Mouse (Mus musculus) megakaryocyte progenitor cell, adult 5-6 weeks (primary cell): ENCODE measurements around the gene Pigo. TPM values are rescaled to one million over a fixed set of nuclear protein-coding genes. Genes with fewer than 3 reads are reported as not detected.
A peak's percentile ranks its signal among the peaks of the same experiment; 100 is the strongest.

Experiments used
- ATAC-seq: replicated peaks from 2 replicates; pipeline ENCODE4 v1.8.0; 2016; ENCODE audit warnings: mild to moderate bottlenecking, moderate TSS enrichment, inconsistent platforms; ENCODE audit not compliant: poor library complexity
- total RNA-seq, 2 experiments: library from RNA; stranded (forward) in 1 of 2; stranded (reverse) in 1 of 2; fragments of 157-497, 149-512 nt in 1 of 2; fragments of 200-1000 nt in 1 of 2; gene quantifications; 2 replicates each; pipeline versions ENCODE4 v1.2.3 to v1.2.4; 2015 to 2017

The Pigo gene
- total RNA-seq (2015), result 8.6 and 13.2 TPM in 2 replicates
- total RNA-seq (2017), result 4.7 and 8.9 TPM in 2 replicates

DNA sequence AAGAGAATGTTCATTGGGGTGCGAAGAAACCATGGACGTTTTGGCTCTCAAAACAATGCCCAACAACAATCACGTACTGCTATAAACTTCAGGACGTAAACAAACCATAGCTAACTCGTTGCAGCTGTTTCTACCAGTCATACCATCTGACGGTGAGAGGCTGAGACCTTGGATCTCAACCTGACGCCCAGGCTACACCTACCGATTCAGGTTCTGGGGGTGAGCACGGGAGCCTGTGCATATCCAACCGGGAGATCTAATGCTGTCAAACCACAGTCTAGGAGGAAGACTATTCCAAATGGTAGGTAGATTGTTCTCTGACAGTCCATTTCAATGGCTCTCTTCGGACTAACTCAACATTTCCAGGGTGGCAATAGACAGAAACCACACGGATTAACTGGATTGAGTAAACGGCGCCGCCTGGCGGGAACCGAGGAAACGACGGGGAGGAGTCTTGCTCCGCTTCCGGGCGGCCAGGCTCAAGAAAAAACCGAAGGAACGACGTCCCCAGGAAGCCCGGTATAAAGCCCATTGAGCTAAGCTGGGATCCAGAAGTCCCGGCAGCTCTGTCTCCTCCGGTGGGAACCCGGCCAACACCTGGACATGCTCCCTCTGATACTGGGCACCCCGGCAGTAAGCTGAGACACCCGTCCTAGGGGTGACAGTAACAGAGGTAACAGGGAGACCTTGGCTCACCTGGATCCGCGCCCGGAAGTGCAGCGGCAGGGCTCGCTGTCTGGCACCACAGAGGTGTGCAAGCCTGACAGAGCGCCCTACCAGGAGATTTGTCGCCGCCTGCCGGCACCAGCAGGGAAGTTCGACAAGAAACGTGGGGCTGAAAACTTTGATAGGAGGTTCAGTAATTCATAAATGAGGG is at the start of gene Pigo:
Gene Pigo (minus strand): TSS at position 736 of the 877 bp plus-strand sequence.
- peak; percentile 92 for ATAC-seq

GRCm38 (mm10) chr4:43074923-43075322 is 49.3 kb upstream of the Pigo start:
- ATAC-seq, result no peak

GRCm38 (mm10) chr4:43065471-43065870 is 39.9 kb upstream of the Pigo start:
- no peak for ATAC-seq

DNA sequence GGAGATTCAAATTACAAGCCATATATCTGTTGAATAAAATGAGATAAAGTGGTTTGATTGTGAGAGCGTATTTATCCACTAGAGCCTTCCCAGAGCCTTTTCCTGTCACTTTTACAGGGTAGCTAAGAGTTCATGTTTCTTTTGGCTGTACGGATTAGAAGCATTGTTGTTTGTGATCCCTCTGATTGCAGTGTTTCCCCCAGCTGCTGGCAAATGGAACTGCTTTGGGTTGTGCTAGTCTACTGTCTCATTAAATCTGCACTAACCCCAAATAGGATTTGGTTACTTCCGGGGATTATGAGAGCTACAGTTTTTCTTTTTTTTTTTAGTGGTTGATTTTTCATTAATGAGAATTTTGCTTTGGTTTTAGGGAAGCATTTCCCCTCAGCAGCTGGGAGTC is 34.7 kb upstream of the Pigo start:
- ATAC-seq, result no peak

DNA sequence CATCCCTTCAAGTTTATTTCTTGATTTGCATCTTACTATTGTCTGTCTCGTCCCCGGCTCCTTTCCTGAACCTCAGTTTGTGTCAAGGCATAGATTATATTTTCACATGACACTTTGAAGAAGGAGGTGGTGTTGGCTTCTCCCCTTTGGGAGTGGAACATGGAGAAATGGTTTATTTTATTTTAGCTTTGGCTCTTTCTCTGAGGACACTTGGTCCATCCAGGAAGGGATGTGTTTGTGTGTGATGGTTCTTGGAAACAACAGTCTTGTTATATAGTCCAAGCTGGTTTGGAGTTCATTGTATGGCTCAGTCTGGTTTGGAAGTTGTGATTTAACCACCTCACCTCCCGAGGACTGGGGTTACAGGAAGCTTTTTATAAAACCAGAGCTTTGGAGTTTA is 34.1 kb upstream of the Pigo start:
- no peak for ATAC-seq

DNA sequence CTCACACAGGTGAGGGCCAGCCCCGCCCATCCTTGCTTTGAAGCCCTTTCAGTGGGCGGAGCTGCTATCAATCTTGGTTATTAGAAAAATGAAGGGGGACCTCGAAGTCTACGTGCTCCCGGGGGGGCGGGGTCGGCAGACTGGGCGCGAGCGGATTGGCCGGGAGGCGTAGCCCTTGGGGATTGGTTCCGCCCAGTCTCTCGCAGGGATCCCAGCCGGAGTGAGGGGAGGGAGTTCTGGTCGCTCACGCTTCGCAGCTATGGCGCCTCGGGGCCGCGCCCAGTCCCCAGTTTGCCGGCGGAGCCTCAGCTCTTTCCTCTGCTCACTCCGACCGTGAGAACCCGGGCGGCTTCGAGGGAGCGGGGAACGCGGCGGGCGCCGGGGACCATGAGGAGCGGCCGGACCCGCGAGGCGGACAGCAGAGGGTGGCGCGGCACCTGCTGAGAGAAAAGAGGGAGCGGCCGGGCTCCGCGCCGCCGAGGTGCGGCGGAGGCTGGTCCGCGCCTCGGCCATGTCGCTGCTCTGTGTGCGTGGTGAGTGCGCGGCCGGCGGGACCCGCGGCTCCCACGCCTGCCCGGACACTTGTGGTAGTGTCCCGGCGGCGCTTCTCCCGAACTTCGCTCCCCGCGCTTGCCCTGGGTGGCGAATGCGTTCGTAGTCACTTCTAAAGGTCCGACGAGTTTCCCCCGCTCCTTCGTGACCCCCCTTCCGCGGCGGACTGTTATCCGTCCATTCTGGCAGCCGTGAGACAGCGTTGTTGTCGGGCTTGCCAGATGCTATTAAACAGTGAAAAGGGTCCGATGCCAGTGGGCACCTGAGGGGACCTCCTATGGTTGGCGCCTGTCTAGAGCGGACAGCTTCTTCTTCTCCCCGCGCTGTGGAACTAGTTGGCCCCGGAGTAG is 33.4 kb upstream of the Pigo start, which contains the start of gene Unc13b:
Gene Unc13b (plus strand): TSS at position 201 of the 902 bp plus-strand sequence.
- ATAC-seq, result peak; percentile 99

DNA sequence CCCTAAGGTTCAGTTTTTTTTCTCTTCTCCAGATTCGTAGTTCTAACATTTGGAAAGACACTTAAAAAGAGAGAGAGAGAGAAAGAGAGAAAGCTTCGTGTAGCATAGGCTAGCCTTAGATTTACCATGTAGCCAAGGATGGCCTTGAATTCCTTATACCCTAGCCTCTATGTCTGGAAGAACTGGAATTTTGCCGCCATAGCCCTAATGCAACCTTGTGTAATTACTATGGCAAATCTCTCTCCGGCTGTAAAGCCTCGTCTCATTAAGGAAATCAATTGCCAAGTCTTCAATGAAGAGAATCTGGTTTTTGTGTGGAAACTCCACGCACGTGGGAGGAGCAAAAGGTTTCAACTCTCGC is 32.8 kb upstream of the Pigo start:
- no peak for ATAC-seq

- no peak for ATAC-seq
These were observed 32.0 kb upstream of the Pigo start for GRCm38 (mm10) chr4:43057654-43058053.

DNA sequence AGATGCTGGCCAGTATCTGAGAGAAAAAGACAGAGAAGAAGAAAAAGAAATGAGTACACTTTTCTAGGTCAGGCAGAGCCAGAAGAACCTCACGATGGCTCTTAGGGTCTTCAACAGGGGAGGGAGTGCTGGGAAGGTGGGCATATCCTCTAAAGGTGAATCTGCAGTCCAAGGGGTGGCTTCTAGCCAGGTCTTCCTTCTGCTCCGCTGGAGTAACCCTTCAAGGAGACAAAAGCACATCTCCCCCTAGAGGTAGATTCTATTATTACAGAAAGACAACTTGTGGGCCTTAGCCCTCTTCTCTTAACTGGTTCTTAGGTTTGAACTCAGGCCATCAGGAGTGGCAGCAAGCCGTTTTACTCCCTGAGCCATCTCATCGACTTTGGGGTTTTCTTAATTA is 27.0 kb upstream of the Pigo start:
- peak; percentile 93 for ATAC-seq

DNA sequence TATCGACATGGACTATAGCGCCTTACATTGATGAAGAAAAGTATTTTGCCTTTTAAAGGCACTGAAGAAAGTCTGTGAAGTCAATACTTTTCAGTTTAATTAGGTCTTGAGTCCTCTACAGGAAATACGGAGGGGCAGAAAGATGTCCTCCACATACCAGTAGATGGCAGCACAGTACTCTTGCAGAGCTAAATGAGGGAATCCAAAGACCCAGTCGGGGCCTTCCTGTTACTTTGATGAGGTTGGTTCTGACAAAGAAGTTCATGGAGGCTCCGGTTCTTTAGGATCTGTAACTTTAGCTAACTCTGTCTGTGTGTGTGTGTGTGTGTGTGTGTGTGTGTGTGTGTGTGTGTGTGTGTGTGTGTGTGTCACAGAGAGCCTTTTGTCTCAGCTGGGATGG is 21.6 kb upstream of the Pigo start:
- peak; percentile 50 for ATAC-seq

- no peak for ATAC-seq
These were observed 21.0 kb upstream of the Pigo start for GRCm38 (mm10) chr4:43046607-43047006.

- ATAC-seq, result peak; percentile 75
These were observed 20.2 kb upstream of the Pigo start, which contains the start of gene Fam214b for GRCm38 (mm10) chr4:43045659-43046302. Fam214b (minus strand) TSS chr4:43046220.

- ATAC-seq, result no peak
These were observed 19.7 kb upstream of the Pigo start for GRCm38 (mm10) chr4:43045285-43045658.

GRCm38 (mm10) chr4:43044673-43045072 is 19.1 kb upstream of the Pigo start:
- ATAC-seq, result peak; percentile 30

- ATAC-seq, result peak; percentile 32
These were observed 18.2 kb upstream of the Pigo start for GRCm38 (mm10) chr4:43043644-43044357.

- ATAC-seq, result no peak
These were observed 15.4 kb upstream of the Pigo start for GRCm38 (mm10) chr4:43040881-43041547.

DNA sequence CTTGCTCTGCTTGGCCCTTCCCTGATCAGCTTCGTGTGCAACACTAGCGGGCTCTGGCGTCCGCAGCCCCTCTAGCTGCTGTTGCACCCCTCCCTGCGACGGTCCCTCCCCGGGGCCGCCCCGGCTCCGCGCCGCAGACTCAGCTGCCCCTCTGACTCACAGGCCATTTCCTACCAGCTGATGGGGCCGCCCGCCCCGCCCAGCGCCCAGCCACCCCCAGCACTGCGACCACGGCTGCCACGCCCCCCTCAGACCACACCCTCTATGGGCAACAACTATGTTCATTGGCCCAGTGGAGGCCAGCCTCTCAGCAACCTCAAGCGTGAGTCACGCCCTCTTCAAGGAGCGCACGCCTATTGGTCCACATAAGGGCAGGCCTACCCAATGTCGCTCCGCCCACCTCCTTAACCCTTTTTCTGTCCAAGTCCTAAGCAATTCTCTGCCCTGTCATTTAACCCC is 14.5 kb upstream of the Pigo start:
- peak; percentile 85 for ATAC-seq

DNA sequence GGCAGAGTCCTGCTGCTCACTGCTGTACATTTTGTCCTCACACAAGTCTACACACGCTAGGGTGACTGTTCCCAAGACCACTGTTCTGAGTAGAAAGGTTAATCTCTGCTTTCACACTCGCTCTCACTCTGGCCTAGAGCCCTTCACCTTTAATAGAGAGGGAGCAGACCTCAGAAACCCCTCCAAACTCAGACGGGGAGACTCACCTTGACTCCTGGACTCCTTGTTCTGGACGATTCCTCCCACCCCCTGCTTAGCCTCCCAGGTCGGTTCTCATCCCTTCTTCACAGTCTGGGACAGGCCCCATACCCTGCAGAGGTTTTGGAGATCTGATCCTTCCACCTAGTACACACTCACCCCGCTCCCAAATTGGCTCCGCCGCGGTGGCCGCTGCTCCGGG is 14.0 kb upstream of the Pigo start:
- ATAC-seq, result no peak

GRCm38 (mm10) chr4:43038567-43039495 is 13.2 kb upstream of the Pigo start:
- ATAC-seq, result no peak
